Mouse (Mus musculus) MEL (cell line): ENCODE measurements at regions not wholly inside any gene's neighbourhood (a gene's known extent, or its start where the extent isn't known, plus 50 kb on each side); places are given as distances from the start of the nearest gene placed in this dataset.

ENCODE experiments used
- DNase-seq: peaks from one replicate; pipeline ENCODE4 v3.0.0; 2011; ENCODE audit warnings: low read depth, low spot score
- H3K27ac ChIP-seq: 2 replicates; pipeline ENCODE4 v1.5.1; 2012; ENCODE audit warnings: low read depth, mild to moderate bottlenecking, control low read depth, low read length, moderate library complexity; ENCODE audit not compliant: control insufficient read depth
- H3K27me3 ChIP-seq, 2 experiments: fragments of 150-350 bp in 1 of 2; sonication (generic) in 1 of 2; 2 replicates each; pipeline ENCODE4 v1.6.1; 2012; ENCODE audit warnings: low read length in 2 of 2, mild to moderate bottlenecking in 2 of 2, improper control_type of control experiment in 1 of 2, moderate library complexity in 1 of 2; ENCODE audit not compliant: insufficient read depth in 2 of 2, control insufficient read depth in 1 of 2
- H3K36me3 ChIP-seq, 2 experiments: 2 replicates each; pipeline ENCODE4 v1.6.1; 2012 to 2014; ENCODE audit warnings: low read length in 2 of 2, improper control_type of control experiment in 1 of 2, inconsistent platforms in 1 of 2, mild to moderate bottlenecking in 1 of 2; ENCODE audit not compliant: insufficient read depth in 2 of 2, control insufficient read depth in 1 of 2
- H3K4me1 ChIP-seq, 2 experiments: fragments of 150-350 bp in 1 of 2; sonication (generic) in 1 of 2; 2 replicates each; pipeline ENCODE4 v1.6.1; 2012; ENCODE audit warnings: low read length in 2 of 2, improper control_type of control experiment in 1 of 2, mild to moderate bottlenecking in 1 of 2; ENCODE audit not compliant: insufficient read depth in 2 of 2, control insufficient read depth in 1 of 2
- H3K4me3 ChIP-seq, 2 experiments: fragments of 150-350 bp in 1 of 2; sonication (generic) in 1 of 2; 2 replicates each; pipeline ENCODE4 v1.5.1; 2012; ENCODE audit warnings: low read depth in 2 of 2, low read length in 2 of 2, mild to moderate bottlenecking in 2 of 2, moderate library complexity in 2 of 2, control low read depth in 1 of 2, improper control_type of control experiment in 1 of 2; ENCODE audit not compliant: control insufficient read depth in 1 of 2, insufficient read depth in 1 of 2
- H3K79me2 ChIP-seq: 2 replicates; pipeline ENCODE4 v1.6.1; 2012; ENCODE audit warnings: mild to moderate bottlenecking, low read length, moderate library complexity; ENCODE audit not compliant: control insufficient read depth, poor library complexity, insufficient read depth
- H3K9ac ChIP-seq: 2 replicates; pipeline ENCODE4 v1.6.1; 2012; ENCODE audit warnings: low read depth, mild to moderate bottlenecking, control low read depth, low read length, moderate library complexity; ENCODE audit not compliant: control insufficient read depth, poor library complexity, severe bottlenecking
- H3K9me3 ChIP-seq: fragments of 150-350 bp; sonication (generic); replicated peaks from 2 replicates; pipeline ENCODE4 v1.6.1; 2012; ENCODE audit warnings: mild to moderate bottlenecking, low read length, improper control_type of control experiment, moderate library complexity; ENCODE audit not compliant: insufficient read depth
- BHLHE40 ChIP-seq: IDR thresholded peaks from 2 replicates; pipeline ENCODE4 v1.6.1; 2012; ENCODE audit warnings: low read depth, mild to moderate bottlenecking, inconsistent platforms, low read length, improper control_type of control experiment, borderline replicate concordance
- CTCF ChIP-seq, 3 experiments: IDR thresholded peaks in 2 of 3; conservative IDR thresholded peaks in 1 of 3; 2 replicates each; pipeline ENCODE4 v1.5.1; 2011 to 2012; ENCODE audit warnings: low read length in 3 of 3, low read depth in 2 of 3, mild to moderate bottlenecking in 2 of 3, improper control_type of control experiment in 1 of 3, inconsistent platforms in 1 of 3, mixed read lengths in 1 of 3, moderate library complexity in 1 of 3; ENCODE audit not compliant: control insufficient read depth in 1 of 3, insufficient read depth in 1 of 3, poor library complexity in 1 of 3, severe bottlenecking in 1 of 3
- EP300 ChIP-seq, 2 experiments: IDR thresholded peaks; 2 replicates each; pipeline ENCODE4 v1.6.1; 2011; ENCODE audit warnings: improper control_type of control experiment in 2 of 2, low read length in 2 of 2, low read depth in 1 of 2, mild to moderate bottlenecking in 1 of 2
- ETS1 ChIP-seq: IDR thresholded peaks from 2 replicates; pipeline ENCODE4 v1.6.1; 2012; ENCODE audit warnings: low read depth, mild to moderate bottlenecking, inconsistent platforms, low read length, improper control_type of control experiment, moderate library complexity
- JUND ChIP-seq: IDR thresholded peaks from 2 replicates; pipeline ENCODE4 v1.6.1; 2011; ENCODE audit warnings: low read depth, mild to moderate bottlenecking, improper control_type of control experiment, low read length
- KAT2A ChIP-seq: conservative IDR thresholded peaks from 2 replicates; pipeline ENCODE4 v1.6.1; 2012; ENCODE audit warnings: low read depth, low read length, improper control_type of control experiment, inconsistent platforms
- MAX ChIP-seq: IDR thresholded peaks from 2 replicates; pipeline ENCODE4 v1.6.1; 2011; ENCODE audit warnings: low read length, improper control_type of control experiment
- MAZ ChIP-seq: IDR thresholded peaks from 2 replicates; pipeline ENCODE4 v1.6.1; 2012; ENCODE audit warnings: low read depth, mild to moderate bottlenecking, inconsistent platforms, low read length, improper control_type of control experiment
- MXI1 ChIP-seq: IDR thresholded peaks from 2 replicates; pipeline ENCODE4 v1.6.1; 2011; ENCODE audit warnings: mild to moderate bottlenecking, low read depth, low read length, improper control_type of control experiment
- MYB ChIP-seq: IDR thresholded peaks from 2 replicates; pipeline ENCODE4 v1.6.1; 2011; ENCODE audit warnings: mild to moderate bottlenecking, low read depth, low read length, improper control_type of control experiment
- NELFE ChIP-seq: IDR thresholded peaks from 2 replicates; pipeline ENCODE4 v1.6.1; 2011; ENCODE audit warnings: low read depth, low read length, improper control_type of control experiment
- POLR2A ChIP-seq, 2 experiments: IDR thresholded peaks; 2 replicates each; pipeline ENCODE4 v1.6.1; 2011 to 2012; ENCODE audit warnings: low read length in 2 of 2, mild to moderate bottlenecking in 2 of 2, control low read depth in 1 of 2, improper control_type of control experiment in 1 of 2, low read depth in 1 of 2, moderate library complexity in 1 of 2; ENCODE audit not compliant: control insufficient read depth in 1 of 2, insufficient read depth in 1 of 2, poor library complexity in 1 of 2
- RCOR1 ChIP-seq: IDR thresholded peaks from 2 replicates; pipeline ENCODE4 v1.6.1; 2012; ENCODE audit warnings: low read depth, mild to moderate bottlenecking, inconsistent platforms, low read length, improper control_type of control experiment
- SIN3A ChIP-seq: IDR thresholded peaks from 2 replicates; pipeline ENCODE4 v1.6.1; 2012; ENCODE audit warnings: low read length, improper control_type of control experiment, inconsistent platforms
- TAL1 ChIP-seq: IDR thresholded peaks from 2 replicates; pipeline ENCODE4 v1.6.1; 2012; ENCODE audit warnings: mild to moderate bottlenecking, inconsistent platforms, low read length, moderate library complexity, mixed read lengths
- TCF12 ChIP-seq: IDR thresholded peaks from 2 replicates; pipeline ENCODE4 v1.6.1; 2014; ENCODE audit warnings: low read depth, mild to moderate bottlenecking, inconsistent platforms, low read length, improper control_type of control experiment, moderate library complexity
- UBTF ChIP-seq: IDR thresholded peaks from 2 replicates; pipeline ENCODE4 v1.6.1; 2012; ENCODE audit warnings: low read depth, mild to moderate bottlenecking, inconsistent platforms, low read length, improper control_type of control experiment, moderate library complexity, borderline replicate concordance; ENCODE audit not compliant: insufficient read depth
- USF1 ChIP-seq: IDR thresholded peaks from 2 replicates; pipeline ENCODE4 v1.6.1; 2014; ENCODE audit warnings: low read depth, mild to moderate bottlenecking, inconsistent platforms, low read length, improper control_type of control experiment, moderate library complexity
- USF2 ChIP-seq, 2 experiments: IDR thresholded peaks; 2 replicates each; pipeline ENCODE4 v1.6.1; 2011 to 2012; ENCODE audit warnings: improper control_type of control experiment in 2 of 2, low read length in 2 of 2, borderline replicate concordance in 1 of 2, inconsistent platforms in 1 of 2, low read depth in 1 of 2, mild to moderate bottlenecking in 1 of 2; ENCODE audit not compliant: insufficient read depth in 1 of 2
- ZKSCAN1 ChIP-seq: IDR thresholded peaks from 2 replicates; pipeline ENCODE4 v1.6.1; 2012; ENCODE audit warnings: low read depth, mild to moderate bottlenecking, inconsistent platforms, low read length, improper control_type of control experiment, moderate library complexity
- ZNF384 ChIP-seq: IDR thresholded peaks from 2 replicates; pipeline ENCODE4 v1.6.1; 2012; ENCODE audit warnings: low read depth, mild to moderate bottlenecking, inconsistent platforms, low read length, improper control_type of control experiment

GRCm38 (mm10) chr11:45235476-45236412 is 616.1 kb upstream of the Clint1 start:
- Histone ChIP-seq H3K9me3 (no peaks in the 10 kb centered on the region), H3K4me3 (no peak overlapping the region), H3K79me2 (no peaks in the 10 kb centered on the region), H3K36me3 (no peaks in the 10 kb centered on the region), H3K27me3 (no peaks in the 10 kb centered on the region), H3K4me1 (no peaks in the 10 kb centered on the region), H3K9ac (no peak overlapping the region), H3K27ac (no peak overlapping the region)
- DNase-seq = no peak
- TF ChIP-seq TAL1 (no peak), MYB (no peak), SIN3A (no peak), EP300 (IDR thresholded peaks at IDR 0.05; ENCODE audit: low read depth in 1 of 2, low read length in 2 of 2) (no peak), USF2 (IDR thresholded peaks at IDR 0.05; ENCODE audit: borderline replicate concordance in 1 of 2, insufficient read depth in 1 of 2, low read depth in 1 of 2, low read length in 2 of 2) (no peak)

- no peaks in the 10 kb centered on the region for H3K27me3 ChIP-seq
- H3K4me1 ChIP-seq = no peaks in the 10 kb centered on the region
- no peak overlapping the region for H3K27ac ChIP-seq
- H3K9me3 ChIP-seq = no peaks in the 10 kb centered on the region
- H3K9ac ChIP-seq = no peak overlapping the region
- H3K4me3 ChIP-seq = no peak overlapping the region
- no peak for DNase-seq
- H3K79me2 ChIP-seq = no peaks in the 10 kb centered on the region
- TF ChIP-seq MAX = no peak
- H3K36me3 ChIP-seq = no peaks in the 10 kb centered on the region
These were observed 614.8 kb upstream of the Clint1 start for GRCm38 (mm10) chr11:45237056-45237455.

DNA sequence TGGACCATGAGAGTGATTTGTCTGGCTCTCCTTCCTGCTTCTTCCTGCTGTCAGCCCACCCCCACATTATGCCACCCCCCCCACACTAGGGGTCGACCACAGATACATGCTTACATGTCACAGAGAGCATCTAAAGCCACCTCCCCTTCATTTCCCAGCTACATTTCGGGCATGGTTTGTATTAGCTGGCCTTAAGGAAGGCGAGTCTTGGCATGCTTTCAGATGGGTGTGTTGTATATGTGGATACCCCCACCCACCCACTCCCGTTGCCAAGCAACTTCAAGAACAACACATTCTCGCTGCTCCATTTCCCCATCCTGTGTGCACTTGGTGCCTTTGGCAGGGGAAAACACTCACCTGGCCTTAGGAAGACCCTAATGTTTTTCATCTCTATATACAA is 612.8 kb upstream of the Clint1 start:
- TF ChIP-seq USF1 = no peak
- TF ChIP-seq ETS1 = no peak
- TF ChIP-seq ZKSCAN1 = no peak
- TF ChIP-seq UBTF = no peak
- TF ChIP-seq MYB = no peak
- TF ChIP-seq TAL1 = no peak
- TF ChIP-seq TCF12 = no peak
- TF ChIP-seq BHLHE40 = no peak
- TF ChIP-seq MAZ = no peak
- no peak for TF ChIP-seq MXI1
- TF ChIP-seq KAT2A = no peak
- no peak for TF ChIP-seq RCOR1
- no peak for TF ChIP-seq EP300 (IDR thresholded peaks at IDR 0.05; ENCODE audit: low read depth in 1 of 2, low read length in 2 of 2)
- TF ChIP-seq NELFE = no peak
- TF ChIP-seq JUND = no peak
- no peak for TF ChIP-seq POLR2A (IDR thresholded peaks at IDR 0.05; ENCODE audit: control insufficient read depth in 1 of 2, insufficient read depth in 1 of 2, low read depth in 1 of 2, low read length in 2 of 2, poor library complexity in 1 of 2)
- no peak for TF ChIP-seq ZNF384
- no peak for TF ChIP-seq CTCF (IDR thresholded peaks at IDR 0.05 in 2 of 3, conservative IDR thresholded peaks at IDR 0.05 in 1 of 3; ENCODE audit: control insufficient read depth in 1 of 3, insufficient read depth in 1 of 3, low read depth in 2 of 3, low read length in 3 of 3, poor library complexity in 1 of 3, severe bottlenecking in 1 of 3)
- Histone ChIP-seq H3K9ac (no peak overlapping the region), H3K9me3 (no peaks in the 10 kb centered on the region), H3K4me1 (no peaks in the 10 kb centered on the region), H3K4me3 (no peak overlapping the region), H3K27me3 (no peaks in the 10 kb centered on the region), H3K27ac (no peak overlapping the region), H3K79me2 (no peaks in the 10 kb centered on the region), H3K36me3 (no peaks in the 10 kb centered on the region)
- no peak for DNase-seq
